Mouse (Mus musculus): Measurements from ENCODE around the gene Kdm4b. TPM values are rescaled to one million over a fixed set of nuclear protein-coding genes. Genes with fewer than 3 reads are reported as not detected.

Kdm4b gene
- polyA plus RNA-seq, 1 experiment from 2014 or later: 63.7 TPM

- H3K9me3 ChIP-seq (replicated peaks; ENCODE audit: control insufficient read depth, low read length, poor library complexity, severe bottlenecking): no peaks in the 10 kb centered on the region
- H3K9ac ChIP-seq (ENCODE audit: low read depth, low read length): 0 out of 2 replicates have a peak overlapping the region, but pooled peaks have one; percentile 14
- peak overlapping the region; percentile 18 for H3K27ac ChIP-seq (ENCODE audit: low read length)
- no peaks in the 10 kb centered on the region for H3K27me3 ChIP-seq (ENCODE audit: control insufficient read depth, insufficient read depth, low read depth, low read length)
- no peaks in the 10 kb centered on the region; the same call in 1 of the 2 replicates for H3K4me1 ChIP-seq (ENCODE audit: control insufficient read depth, insufficient read depth, low read length)
- H3K36me3 ChIP-seq (ENCODE audit: control insufficient read depth, insufficient read depth, low read length): peaks cover 25% of the 10 kb centered on the region
- ATAC-seq: peak; percentile 75
- no peak overlapping the region for H3K4me2 ChIP-seq (ENCODE audit: low read length)
- no peak overlapping the region for H3K4me3 ChIP-seq (ENCODE audit: low read depth, low read length)
- 50% methylated on average over 6 of the region's 6 CpGs for WGBS
Measured at GRCm38 (mm10) chr17:56380286-56380685, 54.4 kb downstream of the Kdm4b start.

DNA sequence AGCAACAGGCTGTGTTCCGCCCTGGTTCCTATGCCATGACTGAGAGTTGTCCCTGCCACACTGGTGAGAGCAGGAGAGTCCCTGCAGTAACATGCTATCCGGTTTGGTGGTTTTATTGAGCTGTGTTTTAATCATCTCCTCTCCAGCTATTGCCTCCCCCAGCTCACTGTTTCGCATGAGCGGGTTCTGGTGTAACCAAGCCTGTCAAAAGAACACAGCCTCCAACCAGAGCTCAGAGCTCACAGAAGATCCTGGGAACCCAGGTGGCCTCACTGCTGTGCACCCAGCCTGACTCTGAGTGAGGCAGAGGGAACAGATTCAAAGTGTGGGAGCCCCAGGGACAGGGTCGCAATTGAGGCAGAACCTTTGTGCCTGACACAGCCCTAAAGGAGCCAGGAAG is 55.3 kb downstream of the Kdm4b start:
- Histone ChIP-seq H3K4me1 (ENCODE audit: control insufficient read depth, insufficient read depth, low read length) (no peaks in the 10 kb centered on the region; the same call in 1 of the 2 replicates), H3K27ac (ENCODE audit: low read length) (no peak overlapping the region; the same call in 1 of the 2 replicates), H3K4me2 (ENCODE audit: low read length) (no peak overlapping the region), H3K9ac (ENCODE audit: low read depth, low read length) (no peak overlapping the region), H3K27me3 (ENCODE audit: control insufficient read depth, insufficient read depth, low read depth, low read length) (no peaks in the 10 kb centered on the region), H3K36me3 (ENCODE audit: control insufficient read depth, insufficient read depth, low read length) (peaks cover 23% of the 10 kb centered on the region), H3K4me3 (ENCODE audit: low read depth, low read length) (no peak overlapping the region), H3K9me3 (replicated peaks; ENCODE audit: control insufficient read depth, low read length, poor library complexity, severe bottlenecking) (no peaks in the 10 kb centered on the region)
- WGBS: 69% methylated on average over 5 of the region's 5 CpGs
- ATAC-seq: no peak

DNA sequence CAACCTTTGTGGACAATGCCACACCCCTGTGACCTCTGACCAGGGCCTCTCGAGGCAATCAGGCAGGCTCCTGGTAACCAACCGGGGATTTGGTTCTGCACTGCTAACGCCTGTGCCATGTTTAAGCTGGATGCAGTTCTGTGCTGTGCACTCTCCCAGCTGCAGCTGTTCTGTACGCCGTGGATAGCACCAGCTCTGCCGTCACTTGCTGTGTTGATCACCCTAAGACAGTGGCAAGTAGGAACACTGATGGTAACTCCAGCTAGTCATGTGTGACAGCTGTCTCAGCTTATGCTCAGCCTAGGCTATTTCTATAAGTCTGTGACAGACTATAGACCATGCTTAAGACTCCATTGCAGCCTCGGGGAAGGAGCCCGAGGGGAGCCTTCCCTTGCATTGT is 57.1 kb downstream of the Kdm4b start:
- Histone ChIP-seq H3K9ac (ENCODE audit: low read depth, low read length) (no peak overlapping the region), H3K4me1 (ENCODE audit: control insufficient read depth, insufficient read depth, low read length) (no peaks in the 10 kb centered on the region; the same call in 1 of the 2 replicates), H3K27ac (ENCODE audit: low read length) (no peak overlapping the region), H3K9me3 (replicated peaks; ENCODE audit: control insufficient read depth, low read length, poor library complexity, severe bottlenecking) (no peaks in the 10 kb centered on the region), H3K4me3 (ENCODE audit: low read depth, low read length) (no peak overlapping the region), H3K36me3 (ENCODE audit: control insufficient read depth, insufficient read depth, low read length) (peaks cover 31% of the 10 kb centered on the region), H3K4me2 (ENCODE audit: low read length) (no peak overlapping the region), H3K27me3 (ENCODE audit: control insufficient read depth, insufficient read depth, low read depth, low read length) (no peaks in the 10 kb centered on the region)
- ATAC-seq: no peak
- WGBS: 45% methylated on average over 8 of the region's 8 CpGs

GRCm38 (mm10) chr17:56384903-56385302 is 59.0 kb downstream of the Kdm4b start:
- Histone ChIP-seq H3K4me1 (ENCODE audit: control insufficient read depth, insufficient read depth, low read length) (no peaks in the 10 kb centered on the region; the same call in 1 of the 2 replicates), H3K27me3 (ENCODE audit: control insufficient read depth, insufficient read depth, low read depth, low read length) (no peaks in the 10 kb centered on the region), H3K36me3 (ENCODE audit: control insufficient read depth, insufficient read depth, low read length) (peaks cover 37% of the 10 kb centered on the region), H3K27ac (ENCODE audit: low read length) (no peak overlapping the region), H3K4me3 (ENCODE audit: low read depth, low read length) (no peak overlapping the region), H3K4me2 (ENCODE audit: low read length) (no peak overlapping the region), H3K9me3 (replicated peaks; ENCODE audit: control insufficient read depth, low read length, poor library complexity, severe bottlenecking) (no peaks in the 10 kb centered on the region), H3K9ac (ENCODE audit: low read depth, low read length) (no peak overlapping the region)
- no peak for ATAC-seq
- 71% methylated on average over 6 of the region's 6 CpGs for WGBS

GRCm38 (mm10) chr17:56387612-56388011 is 61.8 kb downstream of the Kdm4b start:
- no peak for ATAC-seq
- no peak overlapping the region for H3K4me2 ChIP-seq (ENCODE audit: low read length)
- no peaks in the 10 kb centered on the region for H3K9me3 ChIP-seq (replicated peaks; ENCODE audit: control insufficient read depth, low read length, poor library complexity, severe bottlenecking)
- 90% methylated on average over 6 of the region's 6 CpGs for WGBS
- no peak overlapping the region for H3K4me3 ChIP-seq (ENCODE audit: low read depth, low read length)
- peaks cover 52% of the 10 kb centered on the region for H3K36me3 ChIP-seq (ENCODE audit: control insufficient read depth, insufficient read depth, low read length)
- H3K27me3 ChIP-seq (ENCODE audit: control insufficient read depth, insufficient read depth, low read depth, low read length): no peaks in the 10 kb centered on the region
- H3K4me1 ChIP-seq (ENCODE audit: control insufficient read depth, insufficient read depth, low read length): no peaks in the 10 kb centered on the region
- H3K27ac ChIP-seq (ENCODE audit: low read length): no peak overlapping the region
- H3K9ac ChIP-seq (ENCODE audit: low read depth, low read length): no peak overlapping the region

DNA sequence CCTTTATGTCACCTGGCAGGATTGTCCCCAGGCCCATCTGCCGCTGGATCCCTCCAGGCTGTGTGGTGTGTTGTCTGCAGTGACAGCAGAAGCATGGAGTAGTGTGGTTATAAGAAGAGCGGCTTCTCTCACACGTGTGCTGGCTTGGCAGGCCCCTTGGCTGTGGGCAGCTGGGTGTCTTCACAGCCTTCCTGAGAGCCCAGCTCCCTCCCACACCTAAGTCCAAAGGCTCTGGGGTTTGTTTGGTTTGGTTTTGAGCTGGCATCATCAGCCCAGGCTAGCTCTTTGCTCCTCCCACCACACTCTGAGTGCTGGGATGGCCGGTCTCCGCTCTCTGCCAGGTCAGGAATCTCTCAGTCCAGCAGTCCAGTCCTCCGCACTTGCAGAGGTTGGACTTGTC is 67.4 kb downstream of the Kdm4b start:
- Histone ChIP-seq H3K27me3 (ENCODE audit: control insufficient read depth, insufficient read depth, low read depth, low read length) (no peaks in the 10 kb centered on the region), H3K4me2 (ENCODE audit: low read length) (no peak overlapping the region), H3K9me3 (replicated peaks; ENCODE audit: control insufficient read depth, low read length, poor library complexity, severe bottlenecking) (no peaks in the 10 kb centered on the region), H3K27ac (ENCODE audit: low read length) (no peak overlapping the region), H3K4me3 (ENCODE audit: low read depth, low read length) (no peak overlapping the region), H3K4me1 (ENCODE audit: control insufficient read depth, insufficient read depth, low read length) (no peaks in the 10 kb centered on the region), H3K36me3 (ENCODE audit: control insufficient read depth, insufficient read depth, low read length) (peaks cover 69% of the 10 kb centered on the region), H3K9ac (ENCODE audit: low read depth, low read length) (no peak overlapping the region)
- 93% methylated on average over 6 of the region's 6 CpGs for WGBS
- no peak for ATAC-seq

GRCm38 (mm10) chr17:56393889-56394288 is 68.0 kb downstream of the Kdm4b start:
- Histone ChIP-seq H3K27ac (ENCODE audit: low read length) (no peak overlapping the region), H3K27me3 (ENCODE audit: control insufficient read depth, insufficient read depth, low read depth, low read length) (no peaks in the 10 kb centered on the region), H3K4me2 (ENCODE audit: low read length) (no peak overlapping the region), H3K4me3 (ENCODE audit: low read depth, low read length) (no peak overlapping the region), H3K9me3 (replicated peaks; ENCODE audit: control insufficient read depth, low read length, poor library complexity, severe bottlenecking) (no peaks in the 10 kb centered on the region), H3K36me3 (ENCODE audit: control insufficient read depth, insufficient read depth, low read length) (peaks cover 67% of the 10 kb centered on the region), H3K4me1 (ENCODE audit: control insufficient read depth, insufficient read depth, low read length) (no peaks in the 10 kb centered on the region), H3K9ac (ENCODE audit: low read depth, low read length) (no peak overlapping the region)
- 94% methylated on average over 10 of the region's 10 CpGs for WGBS
- ATAC-seq: no peak

- Histone ChIP-seq H3K27me3 (ENCODE audit: control insufficient read depth, insufficient read depth, low read depth, low read length) (no peaks in the 10 kb centered on the region), H3K27ac (ENCODE audit: low read length) (no peak overlapping the region), H3K36me3 (ENCODE audit: control insufficient read depth, insufficient read depth, low read length) (peaks cover 63% of the 10 kb centered on the region), H3K9ac (ENCODE audit: low read depth, low read length) (no peak overlapping the region), H3K9me3 (replicated peaks; ENCODE audit: control insufficient read depth, low read length, poor library complexity, severe bottlenecking) (no peaks in the 10 kb centered on the region), H3K4me1 (ENCODE audit: control insufficient read depth, insufficient read depth, low read length) (no peaks in the 10 kb centered on the region), H3K4me3 (ENCODE audit: low read depth, low read length) (no peak overlapping the region), H3K4me2 (ENCODE audit: low read length) (no peak overlapping the region)
- no peak for ATAC-seq
- WGBS: 92% methylated on average over 6 of the region's 6 CpGs
Measured at GRCm38 (mm10) chr17:56396051-56396450, 70.2 kb downstream of the Kdm4b start.

DNA sequence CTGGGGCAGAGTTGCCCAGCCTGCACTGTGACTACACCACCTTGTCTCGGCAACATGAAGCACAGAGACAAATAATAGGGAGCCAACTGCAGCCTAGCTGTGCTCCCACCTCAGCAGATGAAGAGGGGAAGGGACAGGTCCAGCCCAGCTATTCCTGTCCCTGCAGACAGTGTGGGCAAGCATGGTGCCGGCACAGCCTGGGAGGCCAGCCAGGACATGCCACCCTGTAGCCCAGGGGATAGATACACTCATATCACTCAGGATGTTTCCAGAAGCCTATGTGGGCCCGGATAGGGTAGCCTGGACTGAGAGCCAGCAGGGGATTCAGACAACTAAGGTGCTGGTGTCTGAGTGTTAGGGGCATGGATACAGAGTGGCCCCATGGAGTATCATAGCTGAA is 74.4 kb downstream of the Kdm4b start:
- Histone ChIP-seq H3K27me3 (ENCODE audit: control insufficient read depth, insufficient read depth, low read depth, low read length) (no peaks in the 10 kb centered on the region), H3K27ac (ENCODE audit: low read length) (no peak overlapping the region), H3K4me1 (ENCODE audit: control insufficient read depth, insufficient read depth, low read length) (no peaks in the 10 kb centered on the region), H3K4me3 (ENCODE audit: low read depth, low read length) (no peak overlapping the region), H3K36me3 (ENCODE audit: control insufficient read depth, insufficient read depth, low read length) (peaks cover 57% of the 10 kb centered on the region), H3K9ac (ENCODE audit: low read depth, low read length) (no peak overlapping the region), H3K4me2 (ENCODE audit: low read length) (no peak overlapping the region), H3K9me3 (replicated peaks; ENCODE audit: control insufficient read depth, low read length, poor library complexity, severe bottlenecking) (no peaks in the 10 kb centered on the region)
- 92% methylated on average over 3 of the region's 3 CpGs for WGBS
- ATAC-seq: no peak

Measured in midbrain, embryonic 16.5 days (tissue).